Mouse (Mus musculus) urinary bladder, postnatal 14 days (tissue): ENCODE results near the gene Btbd35f16.
"Not testable (repeated sequence)": the region's sequence is repeated elsewhere in the genome, so short reads cannot be mapped to it uniquely, and the experiment has no call there.

Source experiments
- DNase-seq: peaks from one replicate; pipeline ENCODE4 v3.0.0; 2021; ENCODE audit warnings: low spot score

Gene Btbd35f16

DNA sequence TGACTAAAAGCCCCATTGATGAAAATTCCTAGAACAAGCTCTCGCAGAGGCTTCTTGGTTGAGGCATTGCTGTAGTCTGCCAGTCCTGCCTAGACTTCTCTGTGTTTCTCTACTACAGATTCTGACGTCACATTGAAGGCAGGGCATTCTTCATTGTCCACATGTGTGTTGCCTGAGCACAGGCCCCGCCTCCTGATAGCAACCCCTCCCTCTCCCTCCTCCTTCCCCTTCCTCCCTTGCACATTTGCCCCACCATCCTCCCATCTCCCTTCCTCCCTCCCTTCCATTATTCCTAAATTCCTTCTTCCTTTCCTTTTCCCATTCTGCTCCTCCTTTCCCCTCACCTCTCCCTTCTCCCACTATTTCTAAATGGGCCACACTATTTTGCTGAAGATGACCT is at the start of gene Btbd35f16:
Gene Btbd35f16, minus strand, starts transcription at position 101 of the 400 bp plus-strand sequence.
- not testable (repeated sequence) for DNase-seq
